Mouse (Mus musculus) forebrain, embryonic 11.5 days (tissue): ENCODE data around the gene Aven. TPM values are rescaled to one million over a fixed set of nuclear protein-coding genes. Genes with fewer than 3 reads are reported as not detected.

Experiments
- ATAC-seq: fragments of 200-750 bp; cut with Nextera tagmentation; replicated peaks from 2 replicates; pipeline ENCODE4 v1.8.0; 2017; ENCODE audit warnings: moderate TSS enrichment; ENCODE audit not compliant: low FRiP score
- DNase-seq: peaks from one replicate; pipeline ENCODE4 v3.0.0-alpha.2; 2017; ENCODE audit warnings: low spot score
- H3K27ac ChIP-seq: fragments of 300-500 bp; sonication (generic); 2 replicates; pipeline ENCODE4 v1.5.1; 2014; ENCODE audit warnings: low read depth, low read length
- H3K27me3 ChIP-seq: fragments of 300-500 bp; sonication (generic); 2 replicates; pipeline ENCODE4 v1.6.1; 2014; ENCODE audit warnings: mild to moderate bottlenecking, low read length, mixed read lengths; ENCODE audit not compliant: control insufficient read depth, insufficient read depth
- H3K36me3 ChIP-seq: fragments of 300-500 bp; sonication (generic); 2 replicates; pipeline ENCODE4 v1.6.1; 2014; ENCODE audit warnings: mild to moderate bottlenecking, low read length, moderate library complexity, mixed read lengths; ENCODE audit not compliant: control insufficient read depth, insufficient read depth
- H3K4me1 ChIP-seq: fragments of 300-500 bp; sonication (generic); replicated peaks from 2 replicates; pipeline ENCODE4 v1.6.1; 2014; ENCODE audit warnings: low read length, mixed read lengths; ENCODE audit not compliant: control insufficient read depth, insufficient read depth
- H3K4me2 ChIP-seq: fragments of 300-500 bp; sonication (generic); 2 replicates; pipeline ENCODE4 v1.6.1; 2014; ENCODE audit warnings: low read depth, mild to moderate bottlenecking, low read length, moderate library complexity, mixed read lengths; ENCODE audit not compliant: severe bottlenecking
- H3K4me3 ChIP-seq: fragments of 300-500 bp; sonication (generic); 2 replicates; pipeline ENCODE4 v1.5.1; 2014; ENCODE audit warnings: low read depth, low read length
- H3K9ac ChIP-seq: fragments of 300-500 bp; sonication (generic); 2 replicates; pipeline ENCODE4 v1.6.1; 2014; ENCODE audit warnings: low read length
- H3K9me3 ChIP-seq: fragments of 300-500 bp; sonication (generic); 2 replicates; pipeline ENCODE4 v1.6.1; 2016; ENCODE audit warnings: low read length, mixed read lengths; ENCODE audit not compliant: control insufficient read depth
- WGBS: fragments of 180-500 bp; shearing (Covaris S2); extraction: QIAGEN DNeasy Blood & Tissue Kit; methylation state at CpG from one replicate; pipeline ENCODE4 v1.1.7; 2014; 5-methylcytosine and 5-hydroxymethylcytosine counted together
- polyA plus RNA-seq: library from polyadenylated mRNA; unstranded; fragments of >200 nt; fragmentation: Nextera tagmentation; extraction: Ambion mirVana; gene quantifications from 2 replicates; pipeline ENCODE4 v1.2.1, GENCODE M21; 2014

The Aven gene
- polyA plus RNA-seq, 1 experiment from 2014 or later = 6.1 TPM

GRCm38 (mm10) chr2:112454862-112455564 is 37.8 kb upstream of the Aven start, which contains the start of gene Emc7:
Gene Emc7, plus strand, starts transcription at chr2:112454997.
- Histone ChIP-seq H3K36me3 (no peaks in the 10 kb centered on the region; the same call in 1 of the 2 replicates), H3K9me3 (no peaks in the 10 kb centered on the region), H3K4me3 (peak within 1 kb of the TSS; percentile 81), H3K9ac (peak within 1 kb of the TSS; percentile 84), H3K27me3 (no peaks in the 10 kb centered on the region), H3K4me1 (no peaks in the 10 kb centered on the region), H3K4me2 (peak within 1 kb of the TSS; percentile 81), H3K27ac (0 out of 2 replicates have a peak within 1 kb of the TSS, but pooled peaks have one; percentile 18)
- under 1% methylated on average over 49 of the region's 49 CpGs for WGBS
- DNase-seq (peak; percentile 97), ATAC-seq (peak; percentile 97)

GRCm38 (mm10) chr2:112460557-112460956 is 32.2 kb upstream of the Aven start:
- Histone ChIP-seq H3K4me1 (no peaks in the 10 kb centered on the region), H3K9me3 (no peaks in the 10 kb centered on the region), H3K4me3 (no peak overlapping the region), H3K4me2 (no peak overlapping the region), H3K36me3 (no peaks in the 10 kb centered on the region; the same call in 1 of the 2 replicates), H3K9ac (no peak overlapping the region), H3K27ac (no peak overlapping the region), H3K27me3 (no peaks in the 10 kb centered on the region)
- DNase-seq (no peak), ATAC-seq (no peak)
- 95% methylated on average over 3 of the region's 3 CpGs for WGBS

GRCm38 (mm10) chr2:112469542-112469941 is 23.2 kb upstream of the Aven start:
- no peak overlapping the region for H3K27ac ChIP-seq
- no peak for ATAC-seq

GRCm38 (mm10) chr2:112470961-112471381 is 21.8 kb upstream of the Aven start:
- 43% methylated on average over 5 of the region's 5 CpGs for WGBS
- no peak overlapping the region for H3K4me3 ChIP-seq
- no peaks in the 10 kb centered on the region; the same call in 1 of the 2 replicates for H3K36me3 ChIP-seq
- no peak overlapping the region for H3K27ac ChIP-seq
- DNase-seq = no peak
- H3K4me1 ChIP-seq = no peaks in the 10 kb centered on the region
- no peaks in the 10 kb centered on the region for H3K27me3 ChIP-seq
- H3K9me3 ChIP-seq = no peaks in the 10 kb centered on the region
- H3K9ac ChIP-seq = no peak overlapping the region
- no peak overlapping the region for H3K4me2 ChIP-seq
- ATAC-seq = no peak

More at GRCm38 (mm10) chr2:112469542-112469941, 23.2 kb upstream of the Aven start:
- Histone ChIP-seq H3K4me1 (no peaks in the 10 kb centered on the region), H3K4me2 (no peak overlapping the region), H3K9ac (no peak overlapping the region), H3K9me3 (no peaks in the 10 kb centered on the region), H3K36me3 (no peaks in the 10 kb centered on the region; the same call in 1 of the 2 replicates), H3K27me3 (no peaks in the 10 kb centered on the region), H3K4me3 (no peak overlapping the region)
- DNase-seq = no peak

GRCm38 (mm10) chr2:112472076-112472475 is 20.7 kb upstream of the Aven start:
- no peaks in the 10 kb centered on the region; the same call in 1 of the 2 replicates for H3K36me3 ChIP-seq
- DNase-seq (no peak), ATAC-seq (no peak)
- no peaks in the 10 kb centered on the region for H3K27me3 ChIP-seq
- H3K4me3 ChIP-seq = no peak overlapping the region
- H3K9me3 ChIP-seq = no peaks in the 10 kb centered on the region
- no peak overlapping the region for H3K9ac ChIP-seq
- H3K4me2 ChIP-seq = no peak overlapping the region
- H3K4me1 ChIP-seq = no peaks in the 10 kb centered on the region
- 90% methylated on average over 2 of the region's 2 CpGs for WGBS
- no peak overlapping the region for H3K27ac ChIP-seq

- ATAC-seq (no peak), DNase-seq (no peak)
- Histone ChIP-seq H3K36me3 (no peaks in the 10 kb centered on the region), H3K9me3 (no peaks in the 10 kb centered on the region), H3K9ac (no peak overlapping the region), H3K4me3 (no peak overlapping the region), H3K27ac (no peak overlapping the region), H3K27me3 (no peaks in the 10 kb centered on the region), H3K4me2 (no peak overlapping the region), H3K4me1 (no peaks in the 10 kb centered on the region)
- WGBS = 84% methylated on average over 5 of the region's 5 CpGs
Measured at GRCm38 (mm10) chr2:112474997-112475724, 17.6 kb upstream of the Aven start.

- no peak overlapping the region for H3K27ac ChIP-seq
- H3K9ac ChIP-seq = no peak overlapping the region
- no peak overlapping the region for H3K4me3 ChIP-seq
- no peak for ATAC-seq
- DNase-seq = no peak
- no peaks in the 10 kb centered on the region for H3K9me3 ChIP-seq
- H3K27me3 ChIP-seq = no peaks in the 10 kb centered on the region
- no peaks in the 10 kb centered on the region for H3K4me1 ChIP-seq
- H3K4me2 ChIP-seq = no peak overlapping the region
- H3K36me3 ChIP-seq = no peaks in the 10 kb centered on the region
- 76% methylated on average over 6 of the region's 6 CpGs for WGBS
Measured at GRCm38 (mm10) chr2:112476554-112476953, 16.2 kb upstream of the Aven start.

GRCm38 (mm10) chr2:112480669-112481068 is 12.1 kb upstream of the Aven start, which contains the start of gene Chrm5:
Gene Chrm5, minus strand, starts transcription at chr2:112480769.
- H3K36me3 ChIP-seq = no peaks in the 10 kb centered on the region
- H3K4me1 ChIP-seq = no peaks in the 10 kb centered on the region
- H3K4me2 ChIP-seq = no peak within 1 kb of the TSS
- H3K27me3 ChIP-seq = no peaks in the 10 kb centered on the region
- WGBS = 95% methylated on average over 5 of the region's 5 CpGs
- no peak within 1 kb of the TSS for H3K4me3 ChIP-seq
- ATAC-seq (no peak), DNase-seq (no peak)
- no peak within 1 kb of the TSS for H3K27ac ChIP-seq
- no peaks in the 10 kb centered on the region for H3K9me3 ChIP-seq
- no peak within 1 kb of the TSS for H3K9ac ChIP-seq
